ENCODE assay signal across 9 mouse cellular contexts in the genomic region with DNA sequence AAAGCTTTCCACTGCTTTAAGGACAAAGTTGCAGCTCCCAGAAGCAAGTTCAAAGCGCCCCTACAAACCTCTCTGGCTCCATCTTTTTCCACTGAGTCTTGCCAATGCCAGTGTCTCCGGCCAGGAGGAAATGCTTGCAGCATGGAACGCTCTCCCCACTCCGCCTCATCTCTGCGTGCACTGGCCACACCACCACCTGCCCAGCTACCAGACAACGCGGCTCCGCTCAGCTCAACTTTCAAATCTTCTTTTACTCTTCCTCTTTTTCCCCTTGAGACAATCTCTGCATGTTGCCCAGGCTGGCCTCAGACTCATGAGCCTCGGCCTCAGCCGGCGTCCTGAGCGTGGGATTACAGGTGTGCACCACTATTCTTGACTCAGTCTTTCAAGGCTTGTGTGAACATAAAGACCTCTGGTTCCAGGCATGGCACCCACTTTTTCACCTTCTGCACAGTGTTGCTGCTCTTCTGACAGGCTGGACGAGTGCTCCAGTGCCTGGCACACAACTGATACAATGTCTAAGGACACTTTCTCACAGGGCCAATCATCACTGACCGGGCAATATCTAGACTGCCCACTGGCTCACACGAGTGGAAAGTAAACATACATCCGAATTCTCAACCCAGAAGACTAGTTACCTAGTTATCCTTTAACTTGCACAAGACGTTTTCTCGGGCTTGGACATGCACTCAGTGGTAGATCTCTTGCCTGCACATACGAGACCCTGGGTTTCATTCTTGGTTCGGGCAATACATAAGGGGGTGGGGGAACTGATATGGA. TPM values are rescaled to one million over a fixed set of nuclear protein-coding genes. Genes with fewer than 3 reads are reported as not detected.
A peak's percentile ranks its signal among the peaks of the same experiment; 100 is the strongest.
DNase-seq lines count a peak whose midpoint lies in the region; ATAC-seq lines count a peak whose summit lies in the region.
"Had no signal": no experiment of that assay in that cellular context is flagged by ENCODE, and none has a peak within 500 bp of the region (broad histone marks: within the 10 kb centered on the region; RNA-seq: fewer than 3 reads in every experiment).

No protein-coding gene starts in this region.

- peak overlapping the region; percentile 20; the same call in 1 of the 2 replicates for H3K4me2 ChIP-seq in intestine, embryonic 14.5 days (ENCODE audit: low read length)

- no peaks in the 10 kb centered on the region for H3K36me3 ChIP-seq in intestine, embryonic 14.5 days (ENCODE audit: control insufficient read depth, insufficient read depth, low read length)

- intact Hi-C loops in gastrocnemius, postnatal 14 days (cut with DNase I; ENCODE audit: low total_unique reads), result no loop called here
- intact Hi-C loops in left cerebral cortex, postnatal 36 days (cut with DNase I), result loop anchor here (5.0 kb wide), 1 partner anchor 58 kb away; a partner anchor contains a TSS

- no peak overlapping the region for H3K4me3 ChIP-seq in intestine, embryonic 14.5 days (ENCODE audit: low read depth, low read length)

- ATAC-seq in frontal cortex, adult (ENCODE audit: low TSS enrichment), result peak; percentile 0; the same call in 1 of the 2 replicates
- no peak for ATAC-seq in intestine, embryonic 14.5 days (replicated peaks; ENCODE audit: low FRiP score, low TSS enrichment, low read depth)

- 74% methylated on average over 20 of the region's 20 CpGs for WGBS in intestine, embryonic 14.5 days

- DNase-seq in frontal cortex, postnatal 14 days (ENCODE audit: low spot score in 2 of 2), result no peak
- DNase-seq in gastrocnemius, postnatal 14 days, result peak; percentile 58
- DNase-seq in intestine, embryonic 14.5 days (ENCODE audit: low spot score), result no peak
- DNase-seq in lung, postnatal 36 days, result peak; percentile 42
- no peak for DNase-seq in ovary, postnatal 36 days (ENCODE audit: low spot score)
- DNase-seq in frontal cortex, adult 2 months (ENCODE audit: extremely low spot score in 1 of 2, low spot score in 1 of 2), result no peak
- DNase-seq in left cerebral cortex, postnatal 36 days (ENCODE audit: low spot score in 2 of 2), result no peak

- H3K4me1 ChIP-seq in intestine, embryonic 14.5 days (replicated peaks; ENCODE audit: control insufficient read depth, insufficient read depth, low read length), result peaks cover 68% of the 10 kb centered on the region

- no peak overlapping the region for H3K9ac ChIP-seq in intestine, embryonic 14.5 days (ENCODE audit: low read length)

- H3K9me3 ChIP-seq in intestine, embryonic 14.5 days (ENCODE audit: control insufficient read depth, low read length), result no peaks in the 10 kb centered on the region

- no peaks in the 10 kb centered on the region for H3K27me3 ChIP-seq in intestine, embryonic 14.5 days (replicated peaks; ENCODE audit: control insufficient read depth, insufficient read depth, low read length)

- 0 out of 2 replicates have a peak overlapping the region, but pooled peaks have one; percentile 66 for H3K27ac ChIP-seq in intestine, embryonic 14.5 days (ENCODE audit: low read depth)

RNA-seq across cellular contexts. Expression of a gene that starts 4.6 kb away (rescaled TPM):
- total RNA-seq in gastrocnemius, postnatal 14 days (2021), result 100 to 1,000 TPM; 161 to 166 TPM
- 33.9 and 37.0 TPM in 2 replicates for polyA plus RNA-seq in intestine, embryonic 14.5 days (2014; fragmentation: Nextera tagmentation; extraction: Ambion mirVana)
- polyA plus RNA-seq in frontal cortex, adult 2 months (2012; rRNA removed), result 22.3 and 23.0 TPM in 2 replicates
- total RNA-seq in left cerebral cortex, postnatal 36 days (2021), result 10 to 100 TPM; 48.2 to 48.8 TPM

RNA-seq across cellular contexts. Expression of a gene that starts 12.8 kb away (rescaled TPM):
- 10 to 100 TPM in 1 of 2 experiments, 1 to 10 TPM in 1; 9.1 to 10.8 TPM for total RNA-seq in gastrocnemius, postnatal 14 days (2021)
- polyA plus RNA-seq in intestine, embryonic 14.5 days (2014; fragmentation: Nextera tagmentation; extraction: Ambion mirVana), result 25.9 and 26.0 TPM in 2 replicates
- polyA plus RNA-seq in frontal cortex, adult 2 months (2012; rRNA removed), result 20.9 and 21.0 TPM in 2 replicates
- total RNA-seq in left cerebral cortex, postnatal 36 days (2021), result 10 to 100 TPM; 30.5 to 31.6 TPM

RNA-seq across cellular contexts. Expression of a gene that starts 46.8 kb away (rescaled TPM):
- not detected for total RNA-seq in gastrocnemius, postnatal 14 days (2021)
- 0.20 and 0.31 TPM in 2 replicates for polyA plus RNA-seq in intestine, embryonic 14.5 days (2014; fragmentation: Nextera tagmentation; extraction: Ambion mirVana)
- 0.36 and 0.50 TPM in 2 replicates for polyA plus RNA-seq in frontal cortex, adult 2 months (2012; rRNA removed)
- total RNA-seq in left cerebral cortex, postnatal 36 days (2021), result under 1 TPM; 0.43 to 0.79 TPM
- total RNA-seq: neutrophil, adult 5-6 weeks had no signal

RNA-seq across cellular contexts. Expression of a gene that starts 56.8 kb away (rescaled TPM):
- total RNA-seq in gastrocnemius, postnatal 14 days (2021), result 10 to 100 TPM; 19.9 to 21.7 TPM
- polyA plus RNA-seq in intestine, embryonic 14.5 days (2014; fragmentation: Nextera tagmentation; extraction: Ambion mirVana), result 59.7 and 60.0 TPM in 2 replicates
- 55.7 and 60.3 TPM in 2 replicates for polyA plus RNA-seq in frontal cortex, adult 2 months (2012; rRNA removed)
- 10 to 100 TPM; 38.2 to 42.4 TPM for total RNA-seq in left cerebral cortex, postnatal 36 days (2021)

Comparison
In these comparisons a context has a peak if more than half of its experiments do, and no peak if none do; other contexts are left out.
1. DNase-seq: peak in gastrocnemius, postnatal 14 days (single experiment) and lung, postnatal 36 days (single experiment); none in frontal cortex, postnatal 14 days (0 of 2), intestine, embryonic 14.5 days (single experiment), ovary, postnatal 36 days (single experiment), frontal cortex, adult 2 months (0 of 2) and left cerebral cortex, postnatal 36 days (0 of 2).